Mouse (Mus musculus) spleen, postnatal 4 days (tissue): ENCODE measurements around the gene Ubxn2a.
"Not testable (repeated sequence)": the region's sequence is repeated elsewhere in the genome, so short reads cannot be mapped to it uniquely, and the experiment has no call there.

Experiments used
- DNase-seq, 2 experiments: peaks; one replicate each; pipeline ENCODE4 v3.0.0; 2022; ENCODE audit warnings: low spot score in 2 of 2

Gene Ubxn2a

GRCm38 (mm10) chr12:4906951-4907906, at the start of gene Ubxn2a:
Ubxn2a (minus strand) TSS chr12:4907705.
- DNase-seq, result peak; percentile 96 to 98

GRCm38 (mm10) chr12:4953156-4953555, 45.7 kb upstream of the Ubxn2a start:
- DNase-seq, result no peak

DNA sequence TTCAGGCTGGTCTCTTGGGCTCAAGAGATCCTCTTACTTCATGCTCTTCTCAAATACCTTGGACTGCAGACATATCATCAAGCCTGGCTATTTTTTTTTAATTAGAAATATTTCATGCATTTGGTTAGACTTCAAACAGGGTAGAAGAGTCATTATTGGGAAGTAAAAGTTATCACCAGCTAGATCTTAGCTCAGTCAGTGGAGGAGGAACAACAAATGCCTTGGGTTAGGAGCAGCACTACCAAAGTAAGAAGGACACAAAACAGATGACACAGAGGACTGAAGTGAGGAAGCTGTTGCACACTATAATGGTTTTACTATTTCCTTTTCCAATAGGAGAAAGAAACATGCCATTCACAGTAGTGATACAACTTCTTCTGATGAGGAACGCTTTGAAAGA, 44.8 kb upstream of the Ubxn2a start:
- no peak for DNase-seq

GRCm38 (mm10) chr12:4930820-4931548, 23.5 kb upstream of the Ubxn2a start:
- no peak for DNase-seq

- no peak for DNase-seq
Observed at GRCm38 (mm10) chr12:4928197-4928596, 20.7 kb upstream of the Ubxn2a start.

GRCm38 (mm10) chr12:4917805-4918591, 10.5 kb upstream of the Ubxn2a start:
- DNase-seq, result peak; percentile 56 to 85

- DNase-seq, result peak; percentile 97 to 99
Observed at GRCm38 (mm10) chr12:4916994-4917804, 9.7 kb upstream of the Ubxn2a start, which contains the start of gene Atad2b. Atad2b (plus strand) TSS chr12:4917353.

GRCm38 (mm10) chr12:4914944-4915343, 7.4 kb upstream of the Ubxn2a start:
- no peak for DNase-seq

DNA sequence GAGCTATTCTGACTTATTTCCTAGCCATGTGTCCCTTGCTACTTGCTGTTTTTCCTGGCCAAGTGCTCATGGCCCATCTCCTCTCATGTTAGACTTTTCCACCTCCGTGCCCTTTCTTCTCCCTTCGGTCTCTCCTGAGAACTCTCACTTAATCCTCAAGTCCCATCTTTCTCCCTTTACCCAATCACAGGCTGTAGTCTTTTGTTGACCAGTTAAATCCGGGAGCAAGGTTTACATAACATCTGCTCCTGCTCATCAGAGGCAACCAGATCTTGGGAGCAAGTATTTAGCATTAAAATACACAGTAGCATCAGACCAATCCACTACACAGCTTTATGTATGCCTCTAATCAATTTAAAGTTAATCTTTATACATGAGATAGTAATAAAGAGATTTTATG, 6.9 kb upstream of the Ubxn2a start:
- DNase-seq, result no peak

DNA sequence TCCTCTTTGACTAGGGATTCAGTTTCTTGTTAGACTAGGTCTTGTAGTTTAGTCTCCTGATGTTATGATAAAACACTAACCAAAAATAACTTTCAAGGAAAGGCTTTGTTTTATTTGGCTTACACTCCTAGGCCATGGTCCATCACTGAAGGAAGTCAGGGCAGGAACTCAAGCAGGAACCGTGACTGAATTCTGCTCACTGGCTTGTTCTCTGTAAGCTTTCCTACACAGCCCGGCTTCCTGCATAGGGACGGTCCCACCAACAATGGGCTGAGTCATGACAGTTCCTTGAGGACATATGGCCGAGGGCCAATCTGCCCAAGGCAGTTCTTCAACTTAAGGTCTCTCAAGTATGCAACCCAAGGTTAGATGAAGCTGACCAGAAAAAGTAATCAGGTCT, 4.2 kb upstream of the Ubxn2a start:
- no peak for DNase-seq

DNA sequence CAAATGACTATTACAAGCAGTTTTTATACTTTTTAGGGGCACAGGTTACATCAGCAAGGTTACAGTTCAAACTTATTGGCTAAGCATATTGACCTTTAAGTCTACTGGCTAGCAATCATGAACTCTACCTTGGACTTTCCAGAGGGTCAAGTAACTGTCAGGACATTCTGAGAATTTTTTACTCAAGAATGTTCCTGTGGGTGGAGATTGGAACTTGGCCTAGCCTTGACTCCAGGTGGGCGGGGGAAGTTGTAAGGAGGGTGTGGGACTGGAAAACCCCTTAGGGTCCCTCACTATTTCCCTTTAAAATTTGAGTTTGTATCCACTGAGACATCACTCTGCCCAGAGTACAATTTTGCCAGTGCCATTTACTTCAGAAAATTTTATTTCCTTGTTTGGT, 3.0 kb upstream of the Ubxn2a start:
- not testable (repeated sequence) for DNase-seq

DNA sequence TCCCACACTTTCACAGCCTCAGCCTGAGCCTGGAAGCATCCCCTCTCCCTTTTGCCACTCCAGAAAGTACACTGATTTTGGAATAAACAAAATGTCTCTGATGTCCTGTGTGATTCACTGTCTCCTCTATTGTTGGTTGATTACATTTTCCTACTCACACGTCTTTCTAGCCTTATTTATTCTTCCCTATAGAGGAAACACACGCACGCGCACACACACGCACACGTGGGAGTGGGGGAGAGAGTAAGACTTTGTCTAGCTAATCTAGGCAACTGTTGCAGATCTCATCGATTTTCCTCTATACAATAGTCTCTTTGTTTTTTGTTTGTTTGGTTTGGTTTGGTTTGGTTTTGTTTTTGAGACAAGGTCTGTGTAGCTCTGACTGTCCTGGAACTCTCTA, 886 bp upstream of the Ubxn2a start:
- DNase-seq, result no peak

- DNase-seq, result no peak
Observed at GRCm38 (mm10) chr12:4906476-4906875, 1.0 kb downstream of the Ubxn2a start.

DNA sequence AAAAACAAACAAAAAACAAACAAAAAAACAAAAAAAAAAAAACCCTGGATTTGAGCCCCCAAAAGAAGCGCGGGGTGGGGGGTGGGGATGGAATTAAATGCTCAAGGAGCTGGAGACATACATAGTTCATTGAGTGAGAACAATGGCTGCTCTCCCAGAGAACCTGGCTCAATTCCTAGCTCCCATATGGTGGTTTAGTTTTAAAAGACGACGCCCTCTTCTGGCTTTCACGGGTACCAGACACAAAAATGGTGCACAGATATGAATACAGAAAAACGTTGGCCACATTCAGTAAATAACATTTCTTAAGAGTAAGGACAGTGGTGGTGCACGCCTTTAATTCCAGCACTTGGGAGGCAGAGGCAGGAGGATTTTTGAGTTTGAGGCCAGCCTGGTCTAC, 1.6 kb downstream of the Ubxn2a start:
- DNase-seq, result no peak

DNA sequence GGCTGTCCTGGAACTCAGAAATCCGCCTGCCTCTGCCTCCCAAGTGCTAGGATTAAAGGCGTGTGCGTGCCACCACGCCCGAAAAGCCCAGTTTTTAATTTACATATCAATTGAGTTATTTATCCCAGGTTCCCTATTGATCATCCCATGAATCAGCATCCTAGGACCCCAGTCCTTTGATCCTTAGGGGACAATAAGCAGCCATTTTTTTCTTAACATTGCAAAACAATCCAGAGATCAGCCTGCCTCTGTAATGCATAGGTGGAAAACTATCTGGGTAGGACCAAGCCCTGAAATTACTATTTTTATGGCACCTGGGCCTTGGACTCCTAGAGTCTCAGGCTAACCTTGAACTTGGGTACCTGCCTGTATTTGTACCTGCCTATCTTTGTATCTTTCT, 9.5 kb downstream of the Ubxn2a start:
- no peak for DNase-seq

- no peak for DNase-seq
Observed at GRCm38 (mm10) chr12:4889891-4890290, 17.6 kb downstream of the Ubxn2a start.

DNA sequence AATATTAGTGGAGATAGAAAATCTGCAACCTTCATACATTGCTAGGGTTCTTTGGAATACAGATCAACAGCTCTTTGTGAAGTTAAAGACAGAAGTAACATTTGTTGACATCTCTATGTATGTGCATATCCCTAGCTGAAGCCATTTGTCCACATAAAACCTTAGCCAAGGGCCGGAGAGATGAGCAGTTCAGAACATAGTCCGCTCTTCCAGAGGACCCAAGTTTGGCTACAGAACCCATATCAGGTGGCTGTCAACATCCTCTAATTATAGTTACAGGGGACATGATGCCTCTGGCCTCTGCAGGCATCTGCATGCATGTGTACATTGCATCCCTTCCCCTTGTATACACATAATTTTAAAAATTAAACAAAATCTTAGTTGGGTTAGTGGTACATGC, 18.3 kb downstream of the Ubxn2a start:
- DNase-seq, result no peak

DNA sequence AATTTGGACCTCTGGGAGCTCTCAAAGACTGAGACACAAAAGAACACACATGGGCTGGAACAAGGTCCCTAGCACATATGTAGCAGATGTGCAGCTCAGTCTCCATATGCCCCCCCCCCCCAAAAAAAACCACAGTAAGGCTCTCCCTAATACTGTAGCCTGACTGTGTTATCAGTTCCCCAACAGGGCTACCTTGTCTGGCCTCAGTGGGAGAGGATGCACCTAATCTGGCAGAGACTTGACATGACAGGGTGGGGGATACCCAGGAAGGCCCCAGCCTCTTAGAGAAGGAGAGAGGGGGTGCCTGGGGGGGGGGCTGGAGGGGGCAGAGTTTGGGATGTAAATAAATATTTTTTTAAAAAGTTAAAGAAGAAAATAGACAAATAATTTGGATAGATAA, 18.8 kb downstream of the Ubxn2a start:
- DNase-seq, result no peak

DNA sequence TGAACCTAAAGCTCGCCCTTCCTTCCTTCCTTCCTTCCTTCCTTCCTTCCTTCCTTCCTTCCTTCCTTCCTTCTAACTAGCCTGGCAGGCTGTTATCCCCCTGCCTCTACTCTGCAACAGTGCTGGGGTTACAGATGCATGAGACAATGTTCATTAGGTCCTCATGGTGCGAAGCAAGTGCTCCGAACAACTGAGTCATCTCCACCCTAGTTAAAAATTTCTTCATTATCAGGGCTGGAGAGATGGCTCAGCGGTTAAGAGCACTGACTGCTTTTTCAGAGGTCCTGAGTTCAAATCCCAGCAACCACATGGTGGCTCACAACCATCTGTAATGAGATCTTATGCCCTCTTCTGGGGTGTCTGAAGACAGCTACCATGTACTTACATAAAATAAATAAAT, 20.9 kb downstream of the Ubxn2a start:
- DNase-seq, result not testable (repeated sequence)

DNA sequence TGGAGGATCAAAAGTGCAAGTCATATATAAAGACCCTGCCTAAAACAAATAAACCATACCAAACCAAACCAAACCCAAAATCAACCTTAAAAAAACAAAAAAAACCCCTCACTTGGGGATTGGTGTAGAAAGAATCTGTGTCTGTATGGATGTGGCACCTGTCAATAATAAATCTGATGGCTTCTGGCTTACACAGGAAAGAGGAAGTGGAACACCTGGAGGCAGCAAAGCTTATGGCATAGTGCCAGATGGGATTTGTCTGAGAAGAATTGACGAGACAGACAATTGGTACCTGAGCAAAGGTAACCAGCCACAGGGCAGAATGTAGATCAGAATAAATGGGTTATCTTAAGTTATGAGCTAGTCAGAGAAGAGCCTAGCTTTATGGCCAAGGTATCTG, 22.4 kb downstream of the Ubxn2a start:
- no peak for DNase-seq

GRCm38 (mm10) chr12:4882086-4882485, 25.4 kb downstream of the Ubxn2a start:
- DNase-seq, result no peak
